Mouse (Mus musculus) midbrain, embryonic 11.5 days (tissue): Measurements from ENCODE around the gene Flot2. TPM values are rescaled to one million over a fixed set of nuclear protein-coding genes. Genes with fewer than 3 reads are reported as not detected.
"Not testable (repeated sequence)": the region's sequence is repeated elsewhere in the genome, so short reads cannot be mapped to it uniquely, and the experiment has no call there.

Experiments
- ATAC-seq: fragments of 200-750 bp; cut with Nextera tagmentation; 2 replicates; pipeline ENCODE4 v1.8.0; 2017; ENCODE audit warnings: moderate TSS enrichment, moderate library complexity; ENCODE audit not compliant: low FRiP score
- DNase-seq: peaks from one replicate; pipeline ENCODE4 v3.0.0; 2015; ENCODE audit warnings: low spot score; ENCODE audit errors: missing footprints
- H3K27ac ChIP-seq: fragments of 300-500 bp; sonication (generic); 2 replicates; pipeline ENCODE4 v1.5.1; 2014; ENCODE audit warnings: low read depth, low read length
- H3K27me3 ChIP-seq: fragments of 300-500 bp; sonication (generic); 2 replicates; pipeline ENCODE4 v1.6.1; 2014; ENCODE audit warnings: mild to moderate bottlenecking, low read length, moderate library complexity, mixed read lengths; ENCODE audit not compliant: control insufficient read depth, insufficient read depth
- H3K36me3 ChIP-seq: fragments of 300-500 bp; sonication (generic); 2 replicates; pipeline ENCODE4 v1.6.1; 2014; ENCODE audit warnings: mild to moderate bottlenecking, low read length, moderate library complexity, mixed read lengths; ENCODE audit not compliant: control insufficient read depth, insufficient read depth
- H3K4me1 ChIP-seq: fragments of 300-500 bp; sonication (generic); 2 replicates; pipeline ENCODE4 v1.6.1; 2014; ENCODE audit warnings: low read length; ENCODE audit not compliant: control insufficient read depth, insufficient read depth
- H3K4me2 ChIP-seq: fragments of 300-500 bp; sonication (generic); 2 replicates; pipeline ENCODE4 v1.6.1; 2014; ENCODE audit warnings: mild to moderate bottlenecking, moderate library complexity
- H3K4me3 ChIP-seq: fragments of 300-500 bp; sonication (generic); 2 replicates; pipeline ENCODE4 v1.5.1; 2014; ENCODE audit warnings: low read depth, low read length
- H3K9ac ChIP-seq: fragments of 300-500 bp; sonication (generic); 2 replicates; pipeline ENCODE4 v1.6.1; 2014; ENCODE audit warnings: low read length
- H3K9me3 ChIP-seq: fragments of 300-500 bp; sonication (generic); 2 replicates; pipeline ENCODE4 v1.6.1; 2016; ENCODE audit warnings: low read length; ENCODE audit not compliant: control insufficient read depth
- WGBS: fragments of 180-500 bp; shearing (Covaris S2); extraction: QIAGEN DNeasy Blood & Tissue Kit; methylation state at CpG from one replicate; pipeline ENCODE4 v1.1.7; 2014; 5-methylcytosine and 5-hydroxymethylcytosine counted together
- polyA plus RNA-seq: library from polyadenylated mRNA; unstranded; fragments of >200 nt; fragmentation: Nextera tagmentation; extraction: Ambion mirVana; gene quantifications from 2 replicates; pipeline ENCODE4 v1.2.1, GENCODE M21; 2014

The Flot2 gene
- polyA plus RNA-seq, 1 experiment from 2014 or later, result 57.6 TPM

- 95% methylated on average over 2 of the region's 4 CpGs for WGBS
- H3K27me3 ChIP-seq, H3K9me3 ChIP-seq, ATAC-seq, H3K27ac ChIP-seq, H3K36me3 ChIP-seq, H3K9ac ChIP-seq, DNase-seq, H3K4me1 ChIP-seq, H3K4me2 ChIP-seq, H3K4me3 ChIP-seq: not testable (repeated sequence)
Measured at GRCm38 (mm10) chr11:78048637-78049036, 10.9 kb downstream of the Flot2 start.

DNA sequence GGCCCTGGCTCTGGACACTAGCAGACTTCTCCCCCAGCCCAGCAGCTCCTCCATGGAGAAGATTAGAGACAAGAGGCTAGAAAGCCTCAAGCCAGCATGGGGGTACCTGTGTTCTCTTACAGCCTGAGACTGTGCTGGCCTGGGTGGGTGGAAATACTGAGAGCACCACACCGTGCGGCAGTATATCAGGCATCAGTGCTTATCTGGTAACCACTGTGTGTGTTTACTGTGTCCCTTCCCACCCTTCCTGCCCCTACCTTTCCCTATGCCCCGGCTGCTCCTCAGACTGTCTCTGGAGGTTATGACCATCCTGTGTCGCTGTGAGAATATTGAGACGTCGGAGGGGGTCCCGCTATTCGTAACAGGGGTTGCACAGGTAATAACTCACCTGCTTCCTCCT, 15.3 kb downstream of the Flot2 start:
- no peak for DNase-seq
- no peak overlapping the region for H3K27ac ChIP-seq
- no peaks in the 10 kb centered on the region for H3K9me3 ChIP-seq
- no peaks in the 10 kb centered on the region for H3K27me3 ChIP-seq
- no peak for ATAC-seq
- no peak overlapping the region for H3K4me2 ChIP-seq
- H3K9ac ChIP-seq, result no peak overlapping the region
- H3K36me3 ChIP-seq, result peaks cover 8% of the 10 kb centered on the region; the same call in 1 of the 2 replicates
- WGBS, result 95% methylated on average over 8 of the region's 8 CpGs
- no peaks in the 10 kb centered on the region for H3K4me1 ChIP-seq
- H3K4me3 ChIP-seq, result no peak overlapping the region

DNA sequence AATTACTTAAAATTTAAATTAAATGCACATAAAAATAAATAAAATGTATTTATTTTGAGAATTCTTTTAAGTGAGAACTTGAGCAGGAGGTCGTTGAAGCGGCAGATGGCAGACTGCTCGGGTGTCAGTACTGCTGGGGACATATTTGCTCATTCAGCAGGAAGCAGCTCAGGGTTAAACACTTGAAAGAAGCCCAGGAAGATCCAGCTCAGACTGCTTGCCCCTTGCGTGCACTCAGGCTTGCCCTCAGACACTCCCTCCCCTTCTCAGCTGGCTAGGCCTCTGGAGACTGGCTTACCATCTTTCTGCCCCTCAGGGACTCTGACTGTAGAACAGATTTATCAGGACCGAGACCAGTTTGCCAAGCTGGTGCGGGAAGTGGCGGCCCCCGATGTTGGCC, 19.2 kb downstream of the Flot2 start:
- DNase-seq, result no peak
- Histone ChIP-seq H3K27ac (no peak overlapping the region), H3K9me3 (no peaks in the 10 kb centered on the region), H3K36me3 (peaks cover 8% of the 10 kb centered on the region; the same call in 1 of the 2 replicates), H3K4me1 (no peaks in the 10 kb centered on the region), H3K4me3 (no peak overlapping the region), H3K4me2 (no peak overlapping the region), H3K9ac (no peak overlapping the region), H3K27me3 (no peaks in the 10 kb centered on the region)
- ATAC-seq, result no peak
- WGBS, result 79% methylated on average over 8 of the region's 8 CpGs

DNA sequence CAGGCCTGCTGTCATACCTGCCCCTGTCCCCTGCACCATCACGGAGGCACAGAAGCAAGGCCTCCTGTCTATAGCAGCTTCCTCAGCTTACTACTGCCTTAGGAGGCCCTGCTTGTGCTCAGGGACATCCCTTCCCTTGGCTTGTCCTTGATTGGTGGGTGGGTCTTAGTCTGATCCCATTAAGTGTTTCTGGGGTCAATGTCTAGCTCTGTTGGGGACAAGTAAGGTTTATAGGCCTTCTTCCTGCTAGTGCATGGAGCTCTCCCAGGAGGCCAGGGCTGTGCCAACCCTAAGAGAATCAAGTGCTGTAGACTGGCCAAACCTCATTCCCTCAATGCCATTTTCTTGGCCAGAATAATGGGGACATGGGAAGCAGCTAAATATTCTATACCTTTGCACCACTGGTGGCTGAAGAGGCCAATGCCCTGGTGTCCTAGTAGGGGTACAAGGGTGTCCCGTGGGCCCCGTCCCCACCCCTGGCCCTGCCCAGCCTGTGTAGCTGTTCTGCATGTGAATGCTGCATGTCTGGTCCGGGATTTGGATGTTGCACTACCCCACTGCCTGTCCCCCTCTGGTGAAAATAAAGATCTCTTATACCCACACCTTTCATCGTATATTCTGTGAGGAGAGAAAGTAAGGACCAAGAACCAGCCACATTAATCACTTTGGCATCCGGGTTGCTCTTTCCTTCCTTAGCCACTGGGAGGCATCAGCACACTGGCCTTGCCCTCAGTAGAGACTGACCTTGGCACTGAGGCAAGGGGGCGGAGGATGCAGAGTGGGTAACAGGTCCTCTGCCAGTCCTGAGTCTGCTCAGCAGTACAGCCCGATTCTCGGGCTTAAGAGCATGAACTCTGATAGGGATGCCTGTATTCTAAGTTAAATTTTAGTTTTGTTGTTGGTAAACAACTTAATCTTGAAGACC, 22.4 kb downstream of the Flot2 start:
- Histone ChIP-seq H3K9ac (no peak overlapping the region), H3K4me1 (no peaks in the 10 kb centered on the region), H3K36me3 (peaks cover 8% of the 10 kb centered on the region; the same call in 1 of the 2 replicates), H3K4me2 (no peak overlapping the region), H3K27ac (no peak overlapping the region), H3K27me3 (no peaks in the 10 kb centered on the region), H3K4me3 (no peak overlapping the region), H3K9me3 (no peaks in the 10 kb centered on the region)
- DNase-seq (peak; percentile 85), ATAC-seq (peak; percentile 48; the same call in 1 of the 2 replicates)
- 70% methylated on average over 9 of the region's 9 CpGs for WGBS

DNA sequence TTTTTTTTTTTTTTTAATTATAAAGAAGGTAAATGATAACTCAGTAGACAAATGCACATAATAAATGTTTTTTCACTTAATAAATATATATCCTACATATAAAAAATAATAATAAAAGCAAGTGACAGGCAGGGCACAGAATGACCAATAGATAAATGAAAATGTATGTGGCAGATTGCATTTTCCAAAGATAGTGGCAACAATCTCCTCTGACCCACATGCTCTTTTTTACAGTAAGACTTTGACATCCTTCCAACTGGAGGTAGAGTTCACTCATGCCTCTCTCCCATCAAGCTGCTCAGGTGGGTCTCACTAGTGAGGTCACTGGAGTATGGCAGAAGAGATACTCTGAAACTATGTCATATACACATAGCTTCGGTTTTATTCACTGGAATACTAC, 24.8 kb downstream of the Flot2 start:
- H3K4me1 ChIP-seq, result no peaks in the 10 kb centered on the region
- H3K27me3 ChIP-seq, result no peaks in the 10 kb centered on the region
- 84% methylated on average over 1 of the region's 1 CpGs for WGBS
- no peak overlapping the region for H3K4me2 ChIP-seq
- H3K4me3 ChIP-seq, result no peak overlapping the region
- H3K9ac ChIP-seq, result no peak overlapping the region
- H3K9me3 ChIP-seq, result no peaks in the 10 kb centered on the region
- no peak for ATAC-seq
- H3K27ac ChIP-seq, result no peak overlapping the region
- DNase-seq, result no peak
- H3K36me3 ChIP-seq, result peaks cover 7% of the 10 kb centered on the region; the same call in 1 of the 2 replicates

DNA sequence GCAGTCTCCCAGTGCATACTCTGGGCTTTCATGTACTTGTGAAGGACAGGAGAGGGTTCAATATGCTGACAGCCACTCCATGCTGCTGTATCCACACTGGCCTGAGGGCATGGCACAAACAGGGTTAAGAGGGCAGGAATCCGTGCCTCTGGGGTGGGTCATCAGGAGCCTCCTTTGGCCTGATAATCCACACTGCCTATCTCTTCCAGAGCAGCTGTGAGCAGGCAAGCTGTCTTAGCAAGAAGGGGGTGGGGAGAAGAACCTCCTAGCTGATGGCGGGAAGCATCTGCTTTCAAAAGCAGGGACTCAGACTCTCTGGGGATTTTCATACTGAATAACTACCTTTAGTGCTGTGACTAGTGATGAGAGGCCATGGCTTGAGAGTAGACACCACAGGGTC, 28.2 kb downstream of the Flot2 start:
- 47% methylated on average over 2 of the region's 2 CpGs for WGBS
- Histone ChIP-seq H3K27me3 (no peaks in the 10 kb centered on the region), H3K9ac (no peak overlapping the region), H3K36me3 (no peaks in the 10 kb centered on the region), H3K4me1 (no peaks in the 10 kb centered on the region), H3K9me3 (no peaks in the 10 kb centered on the region), H3K4me2 (no peak overlapping the region), H3K4me3 (no peak overlapping the region), H3K27ac (no peak overlapping the region)
- ATAC-seq, result no peak
- DNase-seq, result no peak

GRCm38 (mm10) chr11:78066641-78067040, 28.9 kb downstream of the Flot2 start:
- no peak overlapping the region for H3K27ac ChIP-seq
- no peaks in the 10 kb centered on the region for H3K36me3 ChIP-seq
- no peaks in the 10 kb centered on the region for H3K9me3 ChIP-seq
- DNase-seq (no peak), ATAC-seq (no peak)
- no peaks in the 10 kb centered on the region for H3K27me3 ChIP-seq
- no peaks in the 10 kb centered on the region for H3K4me1 ChIP-seq
- no peak overlapping the region for H3K9ac ChIP-seq
- no peak overlapping the region for H3K4me3 ChIP-seq
- WGBS, result 73% methylated on average over 2 of the region's 2 CpGs
- H3K4me2 ChIP-seq, result no peak overlapping the region

GRCm38 (mm10) chr11:78067566-78067965, 29.8 kb downstream of the Flot2 start:
- Histone ChIP-seq H3K9me3 (no peaks in the 10 kb centered on the region), H3K4me1 (no peaks in the 10 kb centered on the region), H3K9ac (no peak overlapping the region), H3K27ac (no peak overlapping the region), H3K4me2 (no peak overlapping the region), H3K4me3 (no peak overlapping the region), H3K36me3 (no peaks in the 10 kb centered on the region; the same call in 1 of the 2 replicates), H3K27me3 (no peaks in the 10 kb centered on the region)
- ATAC-seq (no peak), DNase-seq (no peak)
- whole genome bisulfite sequencing, result 75% methylated on average over 5 of the region's 5 CpGs

- Histone ChIP-seq H3K27me3 (no peaks in the 10 kb centered on the region), H3K36me3 (peaks cover 5% of the 10 kb centered on the region; the same call in 1 of the 2 replicates), H3K9ac (no peak overlapping the region), H3K4me2 (no peak overlapping the region), H3K9me3 (no peaks in the 10 kb centered on the region), H3K4me1 (no peaks in the 10 kb centered on the region), H3K4me3 (no peak overlapping the region), H3K27ac (no peak overlapping the region)
- no peak for ATAC-seq
- DNase-seq, result no peak
- WGBS, result 75% methylated on average over 5 of the region's 5 CpGs
Measured at GRCm38 (mm10) chr11:78069130-78069529, 31.4 kb downstream of the Flot2 start.
